Mouse (Mus musculus): Measurements from ENCODE around the gene Ints14.

Ints14 gene

DNA sequence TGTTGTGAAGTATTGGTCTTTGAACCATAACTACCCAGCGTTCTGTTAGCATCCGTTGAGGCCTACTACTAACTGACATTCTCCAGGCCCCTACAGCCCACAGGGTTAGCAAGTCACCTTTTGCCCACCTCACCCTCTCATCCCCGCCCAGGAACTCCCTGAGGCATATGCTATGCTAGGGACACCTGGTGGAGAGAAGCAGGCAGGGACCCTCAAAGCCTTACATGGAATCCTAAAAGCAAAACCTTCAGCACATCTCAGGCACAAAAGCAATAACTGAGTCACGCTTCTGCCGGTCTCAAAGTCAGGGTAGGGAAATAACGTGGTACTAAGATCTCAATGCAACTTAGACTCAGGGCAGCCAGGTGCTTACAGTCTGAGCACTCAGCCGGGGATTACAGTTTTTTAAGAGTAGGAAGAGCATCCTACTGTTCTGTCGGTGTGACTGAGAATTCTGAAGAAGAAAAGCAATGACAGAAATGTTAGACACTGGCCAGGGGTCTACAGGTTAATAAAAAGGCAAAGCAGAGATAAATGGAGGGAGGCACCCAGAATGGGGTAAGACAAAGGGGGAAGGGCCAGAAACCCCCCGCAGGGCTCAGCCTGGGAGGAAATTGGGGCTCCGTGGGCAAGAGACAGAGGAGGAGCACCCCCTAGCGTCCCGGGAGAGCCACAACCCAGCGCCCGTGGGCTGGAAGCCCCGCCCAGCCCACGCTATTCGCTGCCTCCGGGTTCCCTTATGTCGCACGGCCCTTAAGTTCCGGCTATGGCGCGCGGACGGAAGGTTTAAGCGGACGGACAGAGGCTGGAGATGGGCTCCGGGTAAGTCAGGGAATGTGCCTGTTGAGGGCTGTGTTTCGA is at the start of gene Ints14:
Ints14 (plus strand) TSS at position 789 of the 861 bp plus-strand sequence.
- peak; percentile 96 for DNase-seq (ENCODE audit: low spot score)

DNA sequence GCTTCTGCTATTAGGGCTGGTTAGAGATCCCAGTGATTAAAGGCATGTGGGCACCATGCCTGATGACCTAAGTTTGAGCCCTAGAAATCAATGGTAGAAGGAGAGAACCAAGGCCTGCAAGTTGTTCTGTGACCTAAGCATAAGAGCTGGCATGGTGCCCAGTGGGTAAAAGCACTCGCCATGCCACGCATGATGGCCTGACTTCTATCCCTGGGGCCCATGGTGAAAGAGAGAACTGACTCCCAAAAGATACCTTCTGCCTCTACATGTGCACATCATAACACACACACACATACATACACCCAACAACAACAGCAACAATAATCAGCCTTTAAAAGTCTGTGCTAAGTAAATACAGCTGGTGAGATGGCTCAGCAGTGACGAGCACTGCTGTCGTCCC is 47.3 kb upstream of the Ints14 start:
- DNase-seq (ENCODE audit: low spot score), result no peak

DNA sequence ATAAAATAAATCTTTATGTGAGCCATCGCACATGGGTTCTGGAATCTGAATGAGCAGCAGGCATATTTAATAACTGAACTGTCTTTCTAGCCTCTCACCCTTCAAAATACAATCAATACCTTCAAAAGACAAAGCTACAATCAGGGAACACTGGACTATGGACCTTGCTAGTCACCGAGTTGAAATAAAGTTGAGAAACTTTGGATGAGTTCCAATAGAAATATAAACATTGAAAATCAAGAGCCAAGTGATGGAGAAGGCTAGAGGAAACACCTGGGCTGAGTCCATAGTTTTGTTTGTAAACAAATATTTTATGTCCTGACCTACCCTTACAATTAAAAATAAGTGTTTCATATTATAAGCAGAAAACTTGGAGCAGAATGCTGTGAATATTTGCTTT is 46.7 kb upstream of the Ints14 start:
- DNase-seq (ENCODE audit: low spot score), result no peak

DNA sequence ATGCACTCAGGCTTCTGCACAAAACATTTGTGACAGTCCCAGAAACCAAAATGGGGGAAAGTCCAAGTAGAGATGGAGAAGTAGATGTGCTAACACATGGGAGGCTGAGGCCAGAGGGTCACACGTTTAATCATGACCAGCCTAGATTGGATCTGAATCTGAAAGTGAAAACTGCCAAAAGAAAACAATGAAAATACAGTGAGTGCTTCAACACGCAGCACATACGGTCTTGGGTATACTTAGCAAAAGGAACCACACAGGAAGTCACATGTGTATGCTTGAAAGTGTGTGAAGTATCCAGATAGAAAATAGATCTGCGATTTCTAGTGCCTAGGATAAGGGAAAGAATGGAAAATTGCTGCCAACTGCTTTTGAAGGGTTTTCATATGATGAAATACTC is 46.1 kb upstream of the Ints14 start:
- no peak for DNase-seq (ENCODE audit: low spot score)

DNA sequence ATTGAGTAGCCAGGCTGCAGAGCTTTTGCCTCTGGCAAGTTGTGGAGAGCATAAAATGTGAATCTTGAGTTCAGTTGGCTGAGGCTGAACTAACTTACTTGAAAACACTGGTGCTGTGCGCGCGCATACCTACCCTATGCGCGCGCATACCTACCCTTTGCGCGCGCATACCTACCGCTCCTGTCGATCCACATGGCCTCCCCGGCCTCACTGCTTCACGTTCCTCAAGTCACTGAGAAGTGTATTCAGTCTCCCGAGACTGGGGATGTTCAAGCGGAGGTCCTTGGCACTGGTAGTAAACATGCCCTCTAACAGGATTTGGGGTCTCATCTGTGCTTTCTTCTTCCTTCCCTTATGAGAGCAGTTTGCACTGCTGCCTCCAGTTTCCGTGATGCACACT is 42.1 kb upstream of the Ints14 start:
- peak; percentile 30 for DNase-seq (ENCODE audit: low spot score)

DNA sequence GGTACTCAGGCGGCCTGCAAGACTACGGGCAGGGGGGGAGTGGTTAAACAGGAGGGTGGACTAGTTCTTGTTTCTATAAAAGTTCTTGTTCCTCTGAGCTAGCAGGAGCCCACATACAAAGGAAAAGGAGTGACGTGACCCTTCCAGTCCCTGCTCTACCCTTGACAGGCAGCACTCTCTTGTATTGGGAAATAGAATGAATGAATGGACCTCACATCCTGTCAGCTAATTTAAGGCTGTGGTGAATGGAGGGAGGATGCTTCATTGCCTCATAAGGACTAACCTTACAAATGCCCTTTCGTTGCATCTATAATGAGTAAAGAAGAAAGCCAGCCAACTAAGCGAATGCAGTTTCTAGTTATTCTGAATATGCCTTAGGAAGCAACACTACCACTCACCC is 34.9 kb upstream of the Ints14 start:
- DNase-seq (ENCODE audit: low spot score), result no peak

DNA sequence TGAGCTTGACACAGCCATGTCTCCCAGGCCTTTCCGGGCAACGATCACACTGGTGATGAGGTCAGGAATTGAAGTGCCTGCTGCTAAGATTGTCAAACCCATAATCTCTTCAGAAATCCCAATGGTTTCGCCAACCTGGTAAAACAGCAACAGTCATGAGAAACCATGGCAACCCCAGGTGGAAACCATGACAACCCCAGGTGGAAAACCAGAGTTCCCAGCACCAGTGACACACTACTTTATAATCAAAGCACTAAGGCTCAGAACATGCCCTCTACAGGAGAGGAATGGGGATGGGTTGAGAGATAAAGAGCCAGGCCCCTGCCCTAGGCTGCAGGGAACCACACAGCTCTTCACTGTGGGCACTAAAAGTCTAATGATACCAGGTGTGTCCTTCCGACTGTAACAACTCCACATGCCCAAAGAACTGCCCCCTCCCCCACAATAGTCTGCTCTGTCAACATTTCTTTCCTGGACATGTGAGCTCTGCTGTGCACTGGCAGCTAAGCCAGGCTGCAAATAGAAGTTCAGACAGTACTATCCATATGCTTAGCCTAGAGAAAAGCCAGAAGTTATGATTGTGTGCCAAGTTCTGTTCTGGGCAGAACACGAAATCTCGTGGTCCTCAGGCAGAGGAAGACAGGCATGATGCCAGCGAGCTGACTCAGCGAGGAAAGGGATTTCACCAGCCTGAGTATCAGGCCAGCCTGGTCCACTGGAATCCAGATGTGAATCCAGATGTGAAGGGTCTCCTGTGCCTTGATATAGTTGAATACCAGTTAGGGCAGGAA is 34.3 kb upstream of the Ints14 start:
- peak; percentile 60 for DNase-seq (ENCODE audit: low spot score)

DNA sequence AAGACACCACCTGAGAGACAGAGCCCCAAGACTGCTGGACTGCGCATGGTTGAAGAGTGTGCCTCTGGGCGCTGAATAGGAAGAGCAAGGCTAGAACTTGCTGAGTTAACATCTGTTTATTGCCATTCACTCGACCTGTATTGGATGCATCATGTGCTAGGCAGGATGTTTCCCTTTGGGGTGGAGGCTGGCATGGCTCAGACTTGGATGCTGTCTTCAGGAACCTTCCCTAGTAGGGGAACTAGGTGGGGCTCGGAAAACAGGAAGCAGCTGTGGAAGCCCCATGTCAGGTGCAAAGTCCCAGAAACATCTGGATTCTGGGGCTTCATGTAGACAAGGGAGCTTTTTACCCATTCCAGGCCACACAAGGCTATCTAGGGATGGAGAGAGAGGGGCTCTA is 30.4 kb upstream of the Ints14 start:
- no peak for DNase-seq (ENCODE audit: low spot score)

DNA sequence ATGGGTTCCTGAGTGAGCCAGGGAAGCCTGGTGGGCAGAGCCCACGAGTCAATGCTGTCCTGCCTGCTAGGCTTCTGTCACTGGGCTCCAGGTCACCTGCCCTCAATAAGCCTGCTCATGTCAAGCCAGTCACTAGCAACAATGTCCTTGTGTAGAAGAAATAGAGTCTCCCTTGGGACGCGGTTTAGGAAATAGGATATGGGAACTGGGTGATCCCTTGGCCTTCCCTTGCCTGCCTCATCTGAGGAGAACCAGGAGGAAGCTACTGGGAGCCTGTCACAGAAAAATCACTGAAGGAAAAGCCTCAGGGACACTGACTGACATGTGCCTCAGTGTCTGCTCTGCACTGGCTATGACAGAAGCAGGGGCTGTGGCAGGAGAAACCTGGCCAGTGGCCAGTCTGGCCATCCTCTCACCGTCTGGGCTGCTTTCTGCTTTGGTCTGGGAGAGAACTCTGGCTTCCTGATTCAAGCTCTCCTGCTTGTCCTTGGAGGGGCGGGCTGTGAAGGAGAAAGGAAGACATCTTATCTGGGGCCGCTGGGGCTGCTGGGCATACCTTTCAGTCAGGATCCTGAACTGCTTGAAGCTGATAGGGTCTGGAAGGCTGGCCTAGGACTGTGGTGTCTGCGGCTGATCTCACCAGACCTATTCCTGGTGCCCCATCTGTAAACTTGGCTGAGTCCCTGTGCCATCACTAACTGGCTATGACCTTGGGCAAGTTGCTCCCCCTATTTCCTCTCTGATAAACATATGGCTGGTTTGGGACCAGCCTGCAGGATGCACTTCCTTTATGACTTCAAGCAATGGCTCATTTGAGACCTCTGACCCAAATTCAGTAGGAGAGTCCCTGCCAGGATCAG is 28.7 kb upstream of the Ints14 start:
- DNase-seq (ENCODE audit: low spot score), result no peak

DNA sequence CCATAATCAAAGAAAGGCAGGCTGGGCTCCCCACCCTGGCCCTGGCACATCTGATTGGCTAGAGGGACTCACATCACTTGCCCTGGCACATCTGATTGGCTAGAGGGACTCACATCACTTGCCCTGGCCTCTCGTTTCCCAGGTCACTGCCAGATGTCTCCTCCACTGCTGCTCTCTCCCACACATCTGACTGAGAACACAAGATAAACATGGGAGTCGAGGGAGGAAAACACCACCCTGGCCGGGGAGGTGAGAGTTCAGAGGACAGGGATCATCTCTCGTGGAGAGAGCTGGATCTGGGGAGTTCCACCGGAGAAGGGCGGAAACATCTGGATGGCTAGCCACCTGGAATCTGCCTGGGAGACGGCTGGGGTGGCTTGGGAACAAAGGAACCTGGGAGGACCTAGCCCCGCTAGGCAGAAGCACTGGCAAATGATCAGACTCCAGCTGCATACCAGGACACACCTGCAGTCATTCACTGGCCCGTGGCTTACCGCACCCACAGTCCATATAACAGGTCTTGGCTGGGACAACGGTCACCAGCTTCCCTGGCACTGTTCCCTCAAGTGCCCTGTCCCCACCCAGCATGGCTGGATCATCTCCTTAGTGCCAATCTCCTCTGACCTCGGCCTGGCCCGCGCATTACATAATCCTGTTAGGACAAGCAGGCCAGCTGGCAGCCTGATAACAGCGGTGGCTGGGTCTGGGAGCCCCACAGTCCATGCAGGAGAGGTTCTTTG is 26.5 kb upstream of the Ints14 start:
- DNase-seq (ENCODE audit: low spot score), result peak; percentile 35

DNA sequence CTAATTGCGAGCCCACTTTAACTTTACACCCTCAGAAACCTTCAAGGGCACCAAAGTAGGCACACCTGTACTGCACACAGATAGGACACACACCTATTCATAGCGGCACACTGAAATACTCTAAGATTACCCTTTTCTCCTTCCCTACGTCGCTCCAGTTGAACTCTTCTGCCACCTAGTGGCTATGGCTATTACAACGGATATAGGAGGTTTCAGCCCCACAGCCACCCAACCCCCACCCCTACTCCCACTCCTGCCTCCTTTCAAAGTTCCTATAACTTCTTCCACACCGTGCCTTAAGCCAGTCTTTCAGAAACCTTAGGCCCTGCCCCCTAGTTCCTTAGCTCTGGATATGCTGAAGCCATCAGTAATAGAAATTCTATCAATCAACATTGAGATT is 24.2 kb upstream of the Ints14 start:
- peak; percentile 66 for DNase-seq (ENCODE audit: low spot score)

DNA sequence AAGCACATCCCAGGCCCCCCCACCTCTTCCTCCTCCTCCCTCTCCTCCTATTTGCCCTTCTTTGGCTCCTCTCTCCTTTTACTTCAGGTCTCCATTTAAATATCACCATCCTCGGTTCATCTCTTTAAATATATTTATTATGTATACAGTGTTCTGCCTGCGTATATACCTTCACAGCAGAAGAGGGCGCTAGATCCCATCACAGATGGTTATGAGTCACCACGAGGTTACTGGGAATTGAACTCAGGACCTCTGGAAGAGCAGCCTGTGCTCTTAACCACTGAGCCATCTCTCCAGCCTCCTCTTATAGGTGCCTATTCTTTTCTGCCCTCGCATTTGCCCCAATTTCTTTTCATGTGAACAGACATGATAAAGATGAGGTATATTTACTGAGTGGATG is 23.2 kb upstream of the Ints14 start:
- no peak for DNase-seq (ENCODE audit: low spot score)

DNA sequence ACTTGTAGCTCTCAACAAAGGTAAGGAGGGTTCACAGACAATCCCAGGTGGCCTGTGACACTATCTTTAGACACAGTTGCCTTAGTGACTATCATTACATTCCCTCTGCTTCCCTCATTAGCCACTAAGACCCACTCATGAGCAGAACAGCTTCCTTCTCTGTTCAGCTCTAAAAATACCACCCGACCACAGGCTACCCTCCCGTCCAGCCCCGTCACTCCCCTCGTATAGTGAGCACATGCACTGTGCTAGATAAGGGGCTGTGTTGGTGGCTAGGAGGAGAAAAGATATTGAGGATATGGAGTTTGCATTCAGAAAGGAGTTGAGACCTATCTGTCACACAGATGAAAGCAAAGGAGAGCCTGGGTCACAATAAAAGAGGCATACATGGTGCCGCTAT is 22.2 kb upstream of the Ints14 start:
- DNase-seq (ENCODE audit: low spot score), result no peak

DNA sequence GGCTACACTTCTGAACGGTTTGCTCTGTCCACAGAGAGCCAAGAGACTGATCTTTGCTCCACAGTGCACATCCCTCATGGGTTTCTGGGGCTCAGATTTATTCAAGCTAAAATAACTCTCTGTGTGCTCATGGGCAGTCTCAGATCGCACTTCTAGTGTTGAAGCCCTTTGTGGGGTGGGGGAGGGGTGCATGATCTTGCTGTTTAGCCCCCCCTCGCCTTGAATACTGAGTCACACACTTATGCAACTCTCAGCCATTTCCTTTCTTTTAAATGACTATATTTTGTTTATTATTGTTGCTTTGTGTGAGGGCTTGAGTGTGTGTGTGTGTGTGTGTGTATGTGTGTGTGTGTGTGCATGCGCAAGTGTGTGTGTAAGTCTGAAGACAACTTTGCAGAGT is 21.4 kb upstream of the Ints14 start:
- no peak for DNase-seq (ENCODE audit: low spot score)

DNA sequence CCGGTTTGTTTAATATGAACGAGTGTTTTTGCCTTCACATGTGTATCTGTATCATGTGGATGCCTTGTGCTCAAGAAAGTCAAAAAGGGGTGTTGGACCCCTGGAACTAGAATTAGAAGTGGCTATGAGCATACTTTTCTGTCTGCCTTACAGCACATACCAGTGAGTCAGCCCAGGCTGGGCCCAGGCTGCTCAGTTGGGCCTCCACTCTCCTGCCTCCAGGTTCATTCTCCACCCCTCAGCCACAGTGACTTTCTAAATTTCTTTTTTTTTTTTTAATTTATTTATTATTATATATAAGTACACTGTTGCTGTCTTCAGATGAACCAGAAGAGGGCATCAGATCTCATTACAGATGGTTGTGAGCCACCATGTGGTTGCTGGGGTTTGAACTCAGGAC is 20.9 kb upstream of the Ints14 start:
- DNase-seq (ENCODE audit: low spot score), result no peak

DNA sequence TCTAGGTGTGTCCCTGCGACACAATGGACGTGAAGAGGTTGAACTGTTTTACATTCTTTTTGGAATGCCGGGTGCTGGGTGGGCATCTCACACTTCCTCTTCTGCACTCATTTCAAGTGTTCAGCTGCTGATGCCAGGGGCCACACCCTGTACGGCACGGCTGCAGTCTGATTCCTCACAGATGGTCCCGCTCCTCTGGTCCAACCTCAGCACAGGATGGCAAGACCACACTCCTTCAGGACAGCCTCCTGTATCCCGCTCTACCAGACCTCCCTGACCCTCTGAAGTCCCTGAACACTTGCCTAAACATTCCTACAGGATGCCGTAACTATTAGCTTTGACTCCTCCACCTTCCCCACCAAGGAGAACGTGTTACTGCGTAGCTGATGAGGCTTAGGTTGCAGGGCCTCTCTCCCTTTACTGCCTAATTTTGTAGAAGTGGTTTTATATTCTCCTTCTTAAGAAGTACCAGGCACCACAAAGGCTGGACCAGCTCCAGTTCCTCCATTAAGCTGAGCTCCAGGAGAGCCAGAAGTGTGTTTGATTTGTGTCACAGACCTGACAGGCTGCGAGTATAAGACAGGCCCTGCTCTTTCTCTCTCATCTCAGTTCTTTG is 19.9 kb upstream of the Ints14 start:
- DNase-seq (ENCODE audit: low spot score), result no peak

DNA sequence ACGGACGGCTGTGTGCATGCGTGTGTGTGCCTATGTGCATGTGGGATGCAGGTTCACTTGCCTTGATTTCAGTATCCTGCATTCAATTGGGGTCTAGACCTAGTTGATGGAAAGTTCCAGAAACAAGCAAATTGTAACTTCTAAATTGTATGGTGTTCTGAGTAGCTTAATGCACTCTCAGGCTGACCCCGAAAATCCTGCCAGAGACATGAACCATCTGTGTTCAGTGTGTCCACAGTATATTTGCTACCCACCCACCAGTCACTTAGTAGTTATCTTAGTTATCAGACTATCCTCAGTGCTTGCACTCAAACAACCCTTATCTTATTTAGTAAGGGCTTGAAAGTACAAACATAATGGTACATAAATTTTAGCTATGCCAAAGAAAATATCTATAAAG is 19.1 kb upstream of the Ints14 start:
- DNase-seq (ENCODE audit: low spot score), result no peak

DNA sequence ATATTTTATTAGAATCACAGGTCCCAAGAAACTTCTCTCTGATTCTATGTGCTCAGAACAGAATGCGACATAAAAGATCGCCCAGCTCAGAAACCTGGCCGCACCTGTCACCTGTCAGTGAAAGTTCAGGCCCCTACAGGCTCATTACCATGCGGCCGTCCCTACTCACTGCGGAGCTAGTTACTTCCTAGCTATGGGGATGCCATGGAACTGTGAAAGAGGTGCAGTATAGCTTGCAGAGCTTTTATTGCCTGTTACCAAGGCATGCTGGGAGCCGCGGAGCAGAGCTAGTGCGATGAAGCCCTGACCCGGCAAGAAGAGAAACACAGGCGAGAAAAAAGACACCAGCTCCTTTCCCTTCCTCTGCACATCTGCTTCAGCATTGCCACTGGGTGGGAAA is 16.7 kb upstream of the Ints14 start:
- DNase-seq (ENCODE audit: low spot score), result no peak

DNA sequence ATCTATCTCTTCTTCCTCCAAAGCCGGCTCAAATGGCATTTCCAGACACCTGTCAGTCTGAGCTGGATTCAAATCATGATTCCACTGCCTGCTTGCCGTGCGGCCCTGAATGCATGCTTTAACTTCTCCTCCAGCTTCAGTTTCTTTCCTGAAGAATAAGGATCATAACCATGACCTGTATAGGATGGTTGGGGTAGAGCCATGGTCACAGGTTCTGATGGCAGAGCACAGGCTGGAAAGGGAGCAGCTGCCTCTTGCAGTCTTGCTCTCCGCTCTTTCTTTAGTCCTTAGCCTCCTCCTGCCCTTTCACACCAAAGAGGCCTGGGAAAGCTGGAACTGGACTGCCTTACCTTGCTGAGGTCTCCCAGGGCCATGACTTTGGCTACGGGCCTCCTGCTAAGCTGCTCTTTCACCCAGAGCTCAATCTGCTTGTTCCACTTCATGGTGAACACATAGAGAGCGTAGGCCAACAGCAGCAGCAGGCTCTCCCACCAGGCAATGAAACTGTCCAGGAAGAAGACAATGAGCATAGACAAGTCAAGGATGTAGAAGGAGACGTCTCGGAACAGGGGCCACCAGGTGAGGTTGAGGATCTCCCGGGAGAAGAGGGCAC is 13.1 kb upstream of the Ints14 start:
- DNase-seq (ENCODE audit: low spot score), result no peak

DNA sequence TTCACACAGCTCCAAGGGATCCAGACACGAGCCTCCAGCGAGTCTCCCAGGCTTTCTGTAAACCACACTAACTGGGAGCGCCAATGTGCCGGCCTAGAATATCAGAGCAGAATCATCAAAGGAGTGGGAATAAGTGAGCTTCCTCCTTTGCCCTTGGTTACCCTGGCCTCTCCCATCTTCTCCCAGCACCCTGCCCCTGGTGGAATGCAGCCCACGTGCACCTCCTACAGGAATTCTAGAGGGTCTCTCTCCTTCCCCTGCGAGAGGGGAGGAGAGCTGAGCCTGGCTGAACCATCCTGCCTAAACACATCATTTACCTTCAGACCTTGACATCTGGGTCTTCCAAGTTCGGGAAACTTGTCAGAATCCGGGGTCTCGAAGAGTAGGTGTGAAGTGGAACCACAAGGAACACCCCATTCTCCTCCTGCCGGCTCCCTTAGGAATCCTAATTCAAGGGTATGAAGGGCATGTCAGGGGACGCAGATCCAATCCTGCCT is 9.5 kb upstream of the Ints14 start, which contains the start of gene Slc24a1:
Slc24a1 (minus strand) TSS at position 447 of the 497 bp plus-strand sequence.
- DNase-seq (ENCODE audit: low spot score), result no peak

DNA sequence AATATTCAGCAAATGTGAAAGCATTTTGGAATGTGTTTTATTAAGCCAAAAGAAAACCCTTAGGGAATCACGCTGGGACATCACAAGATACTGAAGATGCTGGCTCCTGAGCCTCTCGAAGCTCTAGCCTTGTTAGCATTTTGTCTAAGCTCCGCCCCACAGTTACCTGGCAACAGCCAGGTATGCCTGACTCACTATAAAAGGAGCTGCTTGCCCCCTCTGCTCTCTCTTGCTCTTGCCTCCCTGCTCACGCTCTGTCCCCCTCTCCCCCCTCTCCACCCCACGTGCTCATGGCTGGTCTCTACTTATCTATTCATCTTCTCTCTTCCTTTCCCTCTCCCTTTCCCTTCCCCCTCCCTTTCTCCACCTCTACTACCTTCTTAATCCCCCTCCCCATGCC is 8.7 kb upstream of the Ints14 start:
- DNase-seq (ENCODE audit: low spot score), result no peak

All from urinary bladder, postnatal 14 days (tissue).